Mouse (Mus musculus) liver, embryonic 12.5 days (tissue): ENCODE measurements around the gene Tead2. TPM values are rescaled to one million over a fixed set of nuclear protein-coding genes. Genes with fewer than 3 reads are reported as not detected.
"Not testable (repeated sequence)": the region's sequence is repeated elsewhere in the genome, so short reads cannot be mapped to it uniquely, and the experiment has no call there.

Experiments used
- ATAC-seq: fragments of 200-750 bp; cut with Nextera tagmentation; 2 replicates; pipeline ENCODE4 v1.8.0; 2017; ENCODE audit warnings: moderate number of reproducible peaks, mild to moderate bottlenecking, moderate library complexity
- H3K27ac ChIP-seq: fragments of 300-500 bp; sonication (generic); 2 replicates; pipeline ENCODE4 v1.5.1; 2016; ENCODE audit warnings: mild to moderate bottlenecking
- H3K27me3 ChIP-seq: fragments of 300-500 bp; sonication (generic); replicated peaks from 2 replicates; pipeline ENCODE4 v1.6.1; 2016; ENCODE audit warnings: mild to moderate bottlenecking, moderate library complexity
- H3K36me3 ChIP-seq: fragments of 300-500 bp; sonication (generic); 2 replicates; pipeline ENCODE4 v1.6.1; 2016; ENCODE audit warnings: mild to moderate bottlenecking, moderate library complexity
- H3K4me1 ChIP-seq: fragments of 300-500 bp; sonication (generic); 2 replicates; pipeline ENCODE4 v1.6.1; 2016
- H3K4me2 ChIP-seq: fragments of 300-500 bp; sonication (generic); 2 replicates; pipeline ENCODE4 v1.6.1; 2016; ENCODE audit warnings: mild to moderate bottlenecking, moderate library complexity
- H3K4me3 ChIP-seq: fragments of 300-500 bp; sonication (generic); 2 replicates; pipeline ENCODE4 v1.5.1; 2016; ENCODE audit warnings: mild to moderate bottlenecking, moderate library complexity
- H3K9ac ChIP-seq: fragments of 300-500 bp; sonication (generic); 2 replicates; pipeline ENCODE4 v1.6.1; 2016; ENCODE audit warnings: mild to moderate bottlenecking, moderate library complexity
- H3K9me3 ChIP-seq: fragments of 300-500 bp; sonication (generic); replicated peaks from 2 replicates; pipeline ENCODE4 v1.6.1; 2016; ENCODE audit warnings: mild to moderate bottlenecking, moderate library complexity
- WGBS: fragments of 180-500 bp; shearing (Covaris S2); methylation state at CpG from one replicate; pipeline ENCODE4 v1.1.7; 2016; ENCODE audit not compliant: insufficient replicate concordance; 5-methylcytosine and 5-hydroxymethylcytosine counted together
- polyA plus RNA-seq: library from polyadenylated mRNA; unstranded; fragments of >200 nt; fragmentation: Nextera tagmentation; extraction: Ambion mirVana; gene quantifications from 2 replicates; pipeline ENCODE4 v1.2.1, GENCODE M21; 2016

Gene Tead2
- 23.6 and 28.2 TPM in 2 replicates for polyA plus RNA-seq

DNA sequence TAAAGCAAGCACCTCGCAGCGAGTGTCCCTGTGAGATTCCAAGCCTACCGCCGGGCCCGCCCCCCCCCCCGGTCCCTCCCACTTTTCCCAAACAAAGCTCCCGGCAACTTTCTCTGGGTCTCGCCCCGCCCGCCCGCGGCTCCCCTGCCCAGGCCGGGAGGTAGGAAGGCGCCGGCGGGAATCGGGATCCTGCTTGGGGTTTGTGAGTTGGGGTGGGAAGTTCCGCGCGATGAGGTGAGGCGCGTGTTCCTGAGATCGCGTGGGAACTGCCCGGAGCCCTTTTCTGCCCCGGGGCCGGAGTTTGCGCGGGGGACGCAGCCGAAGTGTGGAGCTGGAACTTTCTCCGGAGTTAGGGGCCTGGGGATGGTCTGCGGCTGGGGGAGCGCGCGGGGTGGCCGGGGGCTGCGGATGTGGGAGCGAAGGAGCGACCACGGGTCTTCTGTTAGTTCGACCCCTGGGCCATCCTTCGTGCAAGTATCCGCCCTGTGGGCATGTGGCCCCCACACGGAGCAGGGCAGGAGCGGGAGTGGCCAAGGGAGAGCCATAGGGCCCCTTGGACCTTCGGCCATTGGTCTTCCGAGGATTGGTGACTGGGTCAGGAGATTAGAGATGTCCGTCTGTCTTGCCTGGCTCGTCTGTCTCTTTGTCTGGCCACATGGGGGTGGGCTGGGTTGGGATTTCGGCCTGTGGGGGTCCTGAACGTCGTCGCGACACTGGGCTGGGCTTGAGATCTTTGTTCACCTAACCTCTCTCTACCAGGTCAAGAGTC, at the start of gene Tead2:
Gene Tead2 (plus strand): TSS at position 81 of the 769 bp plus-strand sequence.
- H3K9ac ChIP-seq = peak within 1 kb of the TSS; percentile 66
- peaks cover 60% of the 10 kb centered on the region for H3K27me3 ChIP-seq
- 3% methylated on average over 53 of the region's 55 CpGs for WGBS
- peaks cover 40% of the 10 kb centered on the region for H3K4me1 ChIP-seq
- H3K4me3 ChIP-seq = peak within 1 kb of the TSS; percentile 58
- H3K27ac ChIP-seq = peak within 1 kb of the TSS; percentile 68
- peak within 1 kb of the TSS; percentile 63 for H3K4me2 ChIP-seq
- H3K36me3 ChIP-seq = peaks cover 17% of the 10 kb centered on the region
- H3K9me3 ChIP-seq = no peaks in the 10 kb centered on the region
- ATAC-seq = peak; percentile 17; the same call in 1 of the 2 replicates

DNA sequence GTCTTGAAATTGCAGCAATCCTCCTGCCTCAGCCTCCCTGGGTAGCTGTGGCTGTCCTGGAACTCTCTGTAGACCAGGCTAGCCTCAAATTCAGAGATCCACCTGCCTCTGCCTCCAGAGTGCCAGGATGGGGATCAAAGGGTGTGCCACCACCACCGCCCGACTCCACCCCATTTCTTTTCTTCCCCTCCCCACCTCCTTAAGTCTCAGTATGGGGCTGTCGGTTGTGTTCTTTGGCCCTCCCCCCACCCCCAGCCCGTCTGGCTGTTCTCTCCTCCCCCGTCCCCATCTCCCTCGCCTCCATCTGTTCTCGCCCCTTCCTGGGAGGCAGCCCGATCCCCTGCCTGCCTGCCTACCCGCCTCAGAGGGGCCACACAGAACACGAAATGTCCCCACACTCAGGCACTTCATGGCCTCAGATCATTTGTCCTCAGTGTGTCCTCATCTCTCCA, 48.6 kb upstream of the Tead2 start:
- no peak for ATAC-seq
- WGBS = 17% methylated on average over 10 of the region's 10 CpGs

DNA sequence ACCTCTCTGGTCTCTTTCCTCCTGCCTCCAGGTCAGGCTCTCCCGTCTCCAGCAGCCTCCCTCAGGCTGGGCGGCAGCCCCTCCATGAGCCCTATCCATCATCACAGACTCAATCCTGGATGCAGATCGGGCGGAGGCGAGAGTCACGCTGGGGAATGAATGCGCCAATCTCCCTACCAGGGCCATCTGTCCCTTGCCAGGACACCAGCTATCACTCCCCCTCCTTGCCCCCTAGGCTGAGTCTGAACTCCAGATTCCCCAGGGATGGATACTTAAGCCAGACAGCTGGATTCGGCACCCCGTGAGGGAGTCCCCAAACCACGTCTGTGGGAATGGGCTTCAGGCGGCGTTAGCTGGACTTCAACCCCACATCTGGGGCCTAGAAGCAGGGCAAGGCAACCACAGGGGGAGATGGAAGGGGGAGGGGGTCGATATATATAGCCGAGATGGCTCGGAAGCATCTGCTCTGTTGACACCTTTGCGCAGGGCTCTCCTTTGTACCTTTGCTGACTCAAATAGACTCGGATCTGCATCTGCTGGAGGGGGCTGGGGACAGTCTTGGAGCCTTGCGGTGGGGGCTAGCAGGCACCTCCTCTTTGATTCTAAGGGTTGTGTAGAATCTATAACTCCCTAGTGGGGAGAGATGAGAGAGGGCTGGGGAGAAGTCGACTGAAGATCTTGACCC, 47.6 kb upstream of the Tead2 start:
- Histone ChIP-seq H3K9ac (no peak overlapping the region), H3K27ac (no peak overlapping the region), H3K4me2 (no peak overlapping the region), H3K4me1 (peaks cover 10% of the 10 kb centered on the region), H3K36me3 (0 out of 2 replicates have a peak, but pooled peaks cover 3% of the 10 kb centered on the region), H3K4me3 (no peak overlapping the region), H3K27me3 (peaks cover 99% of the 10 kb centered on the region), H3K9me3 (peaks cover 26% of the 10 kb centered on the region)
- no peak for ATAC-seq
- WGBS = 5% methylated on average over 19 of the region's 19 CpGs

More for the DNA sequence above, 48.6 kb upstream of the Tead2 start:
- 0 out of 2 replicates have a peak, but pooled peaks cover 3% of the 10 kb centered on the region for H3K36me3 ChIP-seq
- H3K27ac ChIP-seq = no peak overlapping the region
- peaks cover 98% of the 10 kb centered on the region for H3K27me3 ChIP-seq
- H3K9ac ChIP-seq = no peak overlapping the region
- no peak overlapping the region for H3K4me3 ChIP-seq
- H3K4me2 ChIP-seq = no peak overlapping the region
- peaks cover 18% of the 10 kb centered on the region for H3K4me1 ChIP-seq
- H3K9me3 ChIP-seq = peaks cover 26% of the 10 kb centered on the region

DNA sequence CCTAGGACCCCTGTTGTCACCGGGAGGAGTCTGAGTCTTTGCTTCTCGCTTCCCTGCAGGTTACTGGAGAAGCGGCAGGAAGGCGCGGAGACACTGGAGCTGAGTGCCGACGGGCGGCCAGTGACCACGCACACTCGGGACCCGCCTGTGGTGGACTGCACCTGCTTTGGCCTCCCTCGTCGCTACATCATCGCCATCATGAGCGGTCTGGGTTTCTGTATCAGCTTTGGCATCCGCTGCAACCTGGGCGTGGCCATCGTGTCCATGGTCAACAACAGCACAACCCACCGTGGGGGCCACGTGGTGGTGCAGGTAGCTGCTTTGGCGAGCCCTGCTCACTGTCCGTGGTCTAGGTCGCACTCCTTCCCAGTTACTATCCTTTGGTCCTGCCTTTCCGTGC, 46.9 kb upstream of the Tead2 start:
- no peak overlapping the region for H3K4me2 ChIP-seq
- no peak overlapping the region for H3K4me3 ChIP-seq
- H3K4me1 ChIP-seq = peaks cover 7% of the 10 kb centered on the region
- H3K27ac ChIP-seq = no peak overlapping the region
- WGBS = 8% methylated on average over 24 of the region's 24 CpGs
- ATAC-seq = no peak
- peaks cover 26% of the 10 kb centered on the region for H3K9me3 ChIP-seq
- 0 out of 2 replicates have a peak, but pooled peaks cover 3% of the 10 kb centered on the region for H3K36me3 ChIP-seq
- H3K9ac ChIP-seq = no peak overlapping the region
- peaks cover 97% of the 10 kb centered on the region for H3K27me3 ChIP-seq

DNA sequence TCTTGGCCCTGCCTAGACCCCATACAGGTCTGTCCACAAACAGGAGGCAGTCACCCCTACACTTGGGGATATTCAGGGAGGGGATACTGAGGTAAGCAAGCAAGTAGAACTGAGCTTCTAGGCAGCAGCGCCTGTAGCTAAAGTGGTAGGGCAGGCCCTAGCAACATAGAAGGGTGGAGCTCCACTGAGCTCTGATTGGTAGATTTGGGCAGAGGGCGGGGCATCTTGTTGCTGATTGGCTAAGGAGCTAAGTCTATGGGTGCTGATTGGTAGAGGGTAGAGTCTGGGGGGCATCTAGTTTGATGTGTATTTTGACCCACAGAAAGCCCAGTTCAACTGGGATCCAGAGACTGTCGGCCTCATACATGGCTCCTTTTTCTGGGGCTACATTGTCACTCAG, 46.1 kb upstream of the Tead2 start:
- no peak for ATAC-seq
- WGBS = 69% methylated on average over 3 of the region's 3 CpGs
- Histone ChIP-seq H3K36me3 (0 out of 2 replicates have a peak, but pooled peaks cover 3% of the 10 kb centered on the region), H3K27ac (no peak overlapping the region), H3K9ac (no peak overlapping the region), H3K9me3 (peaks cover 26% of the 10 kb centered on the region), H3K4me1 (no peaks in the 10 kb centered on the region), H3K4me2 (no peak overlapping the region), H3K4me3 (no peak overlapping the region), H3K27me3 (peaks cover 96% of the 10 kb centered on the region)

DNA sequence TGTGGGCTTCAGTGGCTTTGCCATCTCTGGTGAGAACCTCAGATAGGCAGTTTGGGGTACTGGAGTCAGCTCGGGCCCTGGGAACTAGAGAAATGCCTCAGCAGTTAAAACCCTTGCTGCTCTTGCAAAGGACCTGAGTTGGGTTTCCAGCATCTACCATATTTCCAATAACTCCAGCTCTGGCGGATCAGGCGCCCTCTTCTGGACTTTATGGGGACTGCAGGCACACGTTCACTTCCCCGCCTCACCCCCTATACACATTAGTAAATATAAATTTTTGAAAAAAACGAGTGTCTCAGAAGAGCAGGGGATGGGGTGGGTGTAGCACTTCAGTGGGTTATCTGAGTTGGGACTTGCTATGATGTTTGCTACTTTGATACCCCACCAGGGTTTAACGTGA, 42.6 kb upstream of the Tead2 start:
- 0 out of 2 replicates have a peak, but pooled peaks cover 5% of the 10 kb centered on the region for H3K4me1 ChIP-seq
- no peak for ATAC-seq
- no peak overlapping the region for H3K4me2 ChIP-seq
- no peak overlapping the region for H3K4me3 ChIP-seq
- H3K27me3 ChIP-seq = peaks cover 96% of the 10 kb centered on the region
- H3K27ac ChIP-seq = no peak overlapping the region
- 0 out of 2 replicates have a peak, but pooled peaks cover 3% of the 10 kb centered on the region for H3K36me3 ChIP-seq
- H3K9ac ChIP-seq = no peak overlapping the region
- H3K9me3 ChIP-seq = peaks cover 26% of the 10 kb centered on the region
- WGBS = 44% methylated on average over 7 of the region's 7 CpGs

DNA sequence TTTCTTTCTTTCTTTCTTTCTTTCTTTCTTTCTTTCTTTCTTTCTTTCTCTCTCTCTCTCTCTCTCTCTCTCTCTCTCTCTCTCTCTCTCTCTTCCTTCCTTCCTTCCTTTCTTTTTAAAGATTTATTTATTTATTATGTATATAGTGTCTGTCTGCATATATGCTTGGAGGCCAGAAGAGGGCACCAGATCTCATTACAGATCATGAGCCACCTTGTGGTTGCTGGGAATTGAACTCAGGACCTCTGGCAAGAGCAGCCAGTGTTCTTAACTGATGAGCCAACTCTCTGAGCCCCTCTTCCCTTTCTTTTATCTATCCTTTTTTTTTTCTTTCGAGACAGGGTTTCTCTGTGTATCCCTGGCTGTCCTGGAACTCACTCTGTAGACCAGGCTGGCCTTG, 41.8 kb upstream of the Tead2 start:
- ATAC-seq, H3K27ac ChIP-seq, H3K4me3 ChIP-seq, H3K4me1 ChIP-seq, H3K36me3 ChIP-seq, H3K4me2 ChIP-seq, H3K9ac ChIP-seq: not testable (repeated sequence)
- Histone ChIP-seq H3K27me3 (peaks cover 96% of the 10 kb centered on the region), H3K9me3 (peaks cover 25% of the 10 kb centered on the region)
- 39% methylated on average over 1 of the region's 1 CpGs for WGBS

DNA sequence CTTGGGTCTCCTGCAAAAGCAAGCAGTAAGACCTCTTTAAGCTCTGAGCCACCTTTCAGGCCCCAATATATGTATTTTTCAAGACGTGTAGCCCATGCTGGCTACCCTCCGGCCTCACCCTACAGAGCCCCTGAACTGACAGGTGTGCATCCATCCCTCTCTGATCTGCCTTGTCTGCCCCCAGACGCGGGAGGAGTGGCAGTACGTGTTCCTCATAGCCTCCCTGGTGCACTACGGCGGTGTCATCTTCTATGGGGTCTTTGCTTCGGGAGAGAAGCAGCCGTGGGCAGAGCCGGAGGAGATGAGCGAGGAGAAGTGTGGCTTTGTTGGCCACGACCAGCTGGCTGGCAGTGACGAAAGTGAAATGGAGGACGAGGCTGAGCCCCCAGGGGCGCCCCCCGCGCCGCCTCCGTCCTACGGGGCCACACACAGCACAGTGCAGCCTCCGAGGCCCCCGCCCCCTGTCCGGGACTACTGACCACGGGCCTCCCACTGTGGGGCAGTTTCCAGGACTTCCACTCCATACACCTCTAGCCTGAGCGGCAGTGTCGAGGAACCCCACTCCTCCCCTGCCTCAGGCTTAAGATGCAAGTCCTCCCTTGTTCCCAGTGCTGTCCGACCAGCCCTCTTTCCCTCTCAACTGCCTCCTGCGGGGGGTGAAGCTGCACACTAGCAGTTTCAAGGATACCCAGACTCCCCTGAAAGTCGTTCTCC, 40.8 kb upstream of the Tead2 start:
- Histone ChIP-seq H3K9ac (no peak overlapping the region), H3K4me1 (0 out of 2 replicates have a peak, but pooled peaks cover 5% of the 10 kb centered on the region), H3K4me2 (peak overlapping the region; percentile 2; the same call in 1 of the 2 replicates), H3K4me3 (no peak overlapping the region), H3K36me3 (no peaks in the 10 kb centered on the region), H3K9me3 (peaks cover 15% of the 10 kb centered on the region), H3K27me3 (peaks cover 96% of the 10 kb centered on the region), H3K27ac (no peak overlapping the region)
- no peak for ATAC-seq
- 6% methylated on average over 28 of the region's 29 CpGs for WGBS

DNA sequence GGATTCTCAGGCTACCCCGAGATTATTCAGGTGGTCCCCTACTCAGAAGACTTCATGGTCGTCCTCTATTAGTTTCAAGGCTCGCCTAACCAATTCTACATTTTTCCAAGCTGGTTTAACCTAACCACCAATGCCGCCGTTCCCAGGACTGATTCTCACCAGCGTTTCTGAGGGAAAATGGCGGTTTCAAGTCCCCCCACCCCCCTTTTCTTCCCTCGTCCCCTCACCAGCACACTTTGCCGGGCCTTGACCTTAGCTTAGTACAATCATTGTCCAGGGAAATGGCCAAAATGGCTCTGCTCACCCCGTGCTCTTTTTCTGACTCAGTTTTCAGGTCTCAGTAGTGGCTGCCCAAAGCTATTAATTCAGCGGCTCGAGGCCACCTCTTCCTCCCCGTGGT, 40.2 kb upstream of the Tead2 start:
- no peak overlapping the region for H3K9ac ChIP-seq
- H3K27ac ChIP-seq = no peak overlapping the region
- no peak overlapping the region for H3K4me3 ChIP-seq
- 0 out of 2 replicates have a peak, but pooled peaks cover 5% of the 10 kb centered on the region for H3K4me1 ChIP-seq
- H3K4me2 ChIP-seq = no peak overlapping the region
- ATAC-seq = no peak
- peaks cover 96% of the 10 kb centered on the region for H3K27me3 ChIP-seq
- WGBS = 3% methylated on average over 13 of the region's 13 CpGs
- peaks cover 9% of the 10 kb centered on the region; the same call in 1 of the 2 replicates for H3K9me3 ChIP-seq
- no peaks in the 10 kb centered on the region for H3K36me3 ChIP-seq

DNA sequence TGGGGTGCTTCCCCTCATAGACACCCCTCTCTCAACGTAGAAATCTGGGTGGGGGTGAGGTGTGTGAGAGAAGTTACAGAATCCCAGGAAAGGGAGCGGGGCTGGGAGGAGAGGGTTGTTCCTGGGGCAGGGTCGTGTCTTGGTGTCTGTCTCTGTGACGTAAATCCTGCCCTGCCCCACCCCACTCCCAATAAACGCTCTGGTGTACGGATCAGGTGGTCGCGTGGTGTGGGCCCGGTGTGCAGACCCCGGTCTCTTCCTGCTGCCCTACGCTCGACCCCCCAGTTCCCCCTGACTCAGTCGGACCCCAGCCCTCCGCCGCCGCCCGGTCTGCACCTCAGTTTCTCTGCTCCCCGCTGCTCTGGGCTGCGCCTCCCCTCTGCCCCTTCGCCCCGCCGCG, 39.6 kb upstream of the Tead2 start:
- Histone ChIP-seq H3K9me3 (peaks cover 4% of the 10 kb centered on the region; the same call in 1 of the 2 replicates), H3K9ac (no peak overlapping the region), H3K4me1 (0 out of 2 replicates have a peak, but pooled peaks cover 5% of the 10 kb centered on the region), H3K4me3 (no peak overlapping the region; the same call in 1 of the 2 replicates), H3K36me3 (no peaks in the 10 kb centered on the region), H3K4me2 (no peak overlapping the region), H3K27ac (no peak overlapping the region), H3K27me3 (peaks cover 96% of the 10 kb centered on the region)
- WGBS = 3% methylated on average over 23 of the region's 23 CpGs
- ATAC-seq = no peak

DNA sequence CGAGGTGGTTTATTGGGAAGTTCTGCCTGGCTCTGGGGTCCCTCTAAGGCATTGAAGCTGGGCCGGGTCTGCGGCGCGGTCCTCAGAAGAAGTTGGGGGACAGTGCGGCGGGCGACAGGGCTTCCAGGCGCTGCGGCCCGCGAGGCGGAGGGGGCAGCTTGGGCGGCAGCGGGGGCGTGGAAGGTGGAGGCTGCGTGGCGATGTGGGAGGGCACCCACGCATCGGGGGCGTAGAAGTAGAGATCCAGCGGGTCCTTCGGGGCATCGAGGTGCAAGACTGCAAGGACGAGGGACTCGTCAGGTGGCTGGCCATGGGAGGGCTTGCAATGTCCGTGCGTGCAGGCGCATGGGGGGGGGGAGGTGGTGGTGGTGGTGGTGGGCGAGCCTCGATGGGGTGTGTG, 39.2 kb upstream of the Tead2 start:
- Histone ChIP-seq H3K4me2 (no peak overlapping the region), H3K9me3 (no peaks in the 10 kb centered on the region; the same call in 1 of the 2 replicates), H3K4me3 (no peak overlapping the region; the same call in 1 of the 2 replicates), H3K36me3 (no peaks in the 10 kb centered on the region), H3K27me3 (peaks cover 96% of the 10 kb centered on the region), H3K4me1 (peaks cover 7% of the 10 kb centered on the region), H3K9ac (no peak overlapping the region), H3K27ac (no peak overlapping the region)
- 6% methylated on average over 31 of the region's 31 CpGs for WGBS
- no peak for ATAC-seq
